Mouse (Mus musculus): ENCODE data around the gene Ric1. TPM values are rescaled to one million over a fixed set of nuclear protein-coding genes. Genes with fewer than 3 reads are reported as not detected.
"Not testable (repeated sequence)": the region's sequence is repeated elsewhere in the genome, so short reads cannot be mapped to it uniquely, and the experiment has no call there.

Gene Ric1
- polyA plus RNA-seq, 1 experiment, result 28.0 TPM

- no peaks in the 10 kb centered on the region for H3K27me3 ChIP-seq (ENCODE audit: control insufficient read depth, insufficient read depth, low read length)
- DNase-seq, result no peak
- H3K4me1 ChIP-seq (ENCODE audit: control insufficient read depth, insufficient read depth, low read length), result no peaks in the 10 kb centered on the region
- WGBS, result 92% methylated on average over 5 of the region's 5 CpGs
- H3K4me3 ChIP-seq (replicated peaks; ENCODE audit: insufficient read depth, low read depth, low read length), result no peak overlapping the region
- H3K27ac ChIP-seq (ENCODE audit: insufficient read depth, low read length), result no peak overlapping the region
- TF ChIP-seq CTCF (IDR thresholded peaks at IDR 0.05; ENCODE audit: borderline replicate concordance, insufficient read depth, low read depth, low read length) (no peak), POLR2A (IDR thresholded peaks at IDR 0.05; ENCODE audit: borderline replicate concordance, insufficient read depth, low read length) (no peak)
Measured at GRCm38 (mm10) chr19:29534030-29534429, 11.9 kb downstream of the Ric1 start.

GRCm38 (mm10) chr19:29542256-29542970, 20.3 kb downstream of the Ric1 start:
- Histone ChIP-seq H3K27me3 (ENCODE audit: control insufficient read depth, insufficient read depth, low read length) (no peaks in the 10 kb centered on the region), H3K4me3 (replicated peaks; ENCODE audit: insufficient read depth, low read depth, low read length) (no peak overlapping the region), H3K4me1 (ENCODE audit: control insufficient read depth, insufficient read depth, low read length) (no peaks in the 10 kb centered on the region), H3K27ac (ENCODE audit: insufficient read depth, low read length) (no peak overlapping the region)
- DNase-seq, result no peak
- 85% methylated on average over 8 of the region's 8 CpGs for WGBS
- TF ChIP-seq POLR2A (IDR thresholded peaks at IDR 0.05; ENCODE audit: borderline replicate concordance, insufficient read depth, low read length) (no peak), CTCF (IDR thresholded peaks at IDR 0.05; ENCODE audit: borderline replicate concordance, insufficient read depth, low read depth, low read length) (no peak)

- no peaks in the 10 kb centered on the region for H3K4me1 ChIP-seq (ENCODE audit: control insufficient read depth, insufficient read depth, low read length)
Measured at GRCm38 (mm10) chr19:29544026-29544425, 21.9 kb downstream of the Ric1 start.

GRCm38 (mm10) chr19:29550618-29551017, 28.5 kb downstream of the Ric1 start:
- WGBS, result 94% methylated on average over 2 of the region's 2 CpGs
- no peak for DNase-seq
- no peak for TF ChIP-seq POLR2A (IDR thresholded peaks at IDR 0.05; ENCODE audit: borderline replicate concordance, insufficient read depth, low read length)
- TF ChIP-seq CTCF (IDR thresholded peaks at IDR 0.05; ENCODE audit: borderline replicate concordance, insufficient read depth, low read depth, low read length), result no peak
- Histone ChIP-seq H3K4me3 (replicated peaks; ENCODE audit: insufficient read depth, low read depth, low read length) (no peak overlapping the region), H3K27ac (ENCODE audit: insufficient read depth, low read length) (no peak overlapping the region), H3K27me3 (ENCODE audit: control insufficient read depth, insufficient read depth, low read length) (no peaks in the 10 kb centered on the region), H3K4me1 (ENCODE audit: control insufficient read depth, insufficient read depth, low read length) (no peaks in the 10 kb centered on the region)

More at GRCm38 (mm10) chr19:29544026-29544425, 21.9 kb downstream of the Ric1 start:
- Histone ChIP-seq H3K27ac (ENCODE audit: insufficient read depth, low read length) (no peak overlapping the region), H3K27me3 (ENCODE audit: control insufficient read depth, insufficient read depth, low read length) (no peaks in the 10 kb centered on the region), H3K4me3 (replicated peaks; ENCODE audit: insufficient read depth, low read depth, low read length) (no peak overlapping the region)
- DNase-seq, result no peak
- 94% methylated on average over 6 of the region's 6 CpGs for WGBS
- no peak for TF ChIP-seq CTCF (IDR thresholded peaks at IDR 0.05; ENCODE audit: borderline replicate concordance, insufficient read depth, low read depth, low read length)
- no peak for TF ChIP-seq POLR2A (IDR thresholded peaks at IDR 0.05; ENCODE audit: borderline replicate concordance, insufficient read depth, low read length)

- TF ChIP-seq POLR2A (IDR thresholded peaks at IDR 0.05; ENCODE audit: borderline replicate concordance, insufficient read depth, low read length) (no peak), CTCF (IDR thresholded peaks at IDR 0.05; ENCODE audit: borderline replicate concordance, insufficient read depth, low read depth, low read length) (no peak)
- Histone ChIP-seq H3K27me3 (ENCODE audit: control insufficient read depth, insufficient read depth, low read length) (no peaks in the 10 kb centered on the region), H3K27ac (ENCODE audit: insufficient read depth, low read length) (no peak overlapping the region), H3K4me3 (replicated peaks; ENCODE audit: insufficient read depth, low read depth, low read length) (no peak overlapping the region), H3K4me1 (ENCODE audit: control insufficient read depth, insufficient read depth, low read length) (no peaks in the 10 kb centered on the region)
- no peak for DNase-seq
- WGBS, result 96% methylated on average over 1 of the region's 1 CpGs
Measured at GRCm38 (mm10) chr19:29551128-29551527, 29.0 kb downstream of the Ric1 start.

GRCm38 (mm10) chr19:29551980-29552379, 29.9 kb downstream of the Ric1 start:
- H3K27me3 ChIP-seq (ENCODE audit: control insufficient read depth, insufficient read depth, low read length); H3K4me1 ChIP-seq (ENCODE audit: control insufficient read depth, insufficient read depth, low read length); H3K4me3 ChIP-seq (replicated peaks; ENCODE audit: insufficient read depth, low read depth, low read length); H3K27ac ChIP-seq (ENCODE audit: insufficient read depth, low read length); DNase-seq: not testable (repeated sequence)
- WGBS, result 86% methylated on average over 1 of the region's 1 CpGs

GRCm38 (mm10) chr19:29557171-29557845, 35.2 kb downstream of the Ric1 start:
- not testable (repeated sequence) for H3K4me1 ChIP-seq (ENCODE audit: control insufficient read depth, insufficient read depth, low read length); DNase-seq; H3K27me3 ChIP-seq (ENCODE audit: control insufficient read depth, insufficient read depth, low read length); H3K27ac ChIP-seq (ENCODE audit: insufficient read depth, low read length); H3K4me3 ChIP-seq (replicated peaks; ENCODE audit: insufficient read depth, low read depth, low read length)
- 92% methylated on average over 7 of the region's 7 CpGs for WGBS

- Histone ChIP-seq H3K27ac (ENCODE audit: insufficient read depth, low read length) (no peak overlapping the region), H3K4me1 (ENCODE audit: control insufficient read depth, insufficient read depth, low read length) (no peaks in the 10 kb centered on the region), H3K27me3 (ENCODE audit: control insufficient read depth, insufficient read depth, low read length) (no peaks in the 10 kb centered on the region), H3K4me3 (replicated peaks; ENCODE audit: insufficient read depth, low read depth, low read length) (no peak overlapping the region)
- TF ChIP-seq CTCF (IDR thresholded peaks at IDR 0.05; ENCODE audit: borderline replicate concordance, insufficient read depth, low read depth, low read length), result no peak
- TF ChIP-seq POLR2A (IDR thresholded peaks at IDR 0.05; ENCODE audit: borderline replicate concordance, insufficient read depth, low read length), result no peak
- WGBS, result 91% methylated on average over 4 of the region's 4 CpGs
- DNase-seq, result no peak
Measured at GRCm38 (mm10) chr19:29562166-29562565, 40.1 kb downstream of the Ric1 start.

Data from cerebellum, adult 2 months (tissue).